Mouse (Mus musculus) testis, adult 2 months (tissue): Measurements from ENCODE around the gene Olfr1393. TPM values are rescaled to one million over a fixed set of nuclear protein-coding genes. Genes with fewer than 3 reads are reported as not detected.

ENCODE experiments used
- H3K27ac ChIP-seq: fragments of 200-500 bp; 2 replicates; pipeline ENCODE4 v1.5.1; 2012; ENCODE audit warnings: low read depth, low read length; ENCODE audit not compliant: control insufficient read depth, insufficient read depth
- H3K27me3 ChIP-seq: fragments of 200-500 bp; 2 replicates; pipeline ENCODE4 v1.6.1; 2012; ENCODE audit warnings: mild to moderate bottlenecking, low read length, moderate library complexity; ENCODE audit not compliant: control insufficient read depth, insufficient read depth
- H3K36me3 ChIP-seq: fragments of 200-500 bp; 2 replicates; pipeline ENCODE4 v1.6.1; 2012; ENCODE audit warnings: mild to moderate bottlenecking, low read length; ENCODE audit not compliant: control insufficient read depth, insufficient read depth
- H3K4me1 ChIP-seq: fragments of 200-500 bp; 2 replicates; pipeline ENCODE4 v1.6.1; 2012; ENCODE audit warnings: low read length; ENCODE audit not compliant: control insufficient read depth, insufficient read depth
- H3K4me3 ChIP-seq: fragments of 200-500 bp; 2 replicates; pipeline ENCODE4 v1.5.1; 2012; ENCODE audit warnings: low read depth, mild to moderate bottlenecking, low read length, moderate library complexity, mixed read lengths; ENCODE audit not compliant: control insufficient read depth
- CTCF ChIP-seq: fragments of 200-500 bp; IDR thresholded peaks from 2 replicates; pipeline ENCODE4 v1.5.1; 2012; ENCODE audit warnings: low read depth, mild to moderate bottlenecking, inconsistent platforms, low read length, moderate library complexity; ENCODE audit not compliant: control insufficient read depth, insufficient read depth, insufficient replicate concordance
- POLR2A ChIP-seq: fragments of 200-500 bp; IDR thresholded peaks from 2 replicates; pipeline ENCODE4 v1.6.1; 2012; ENCODE audit warnings: low read depth, mild to moderate bottlenecking, inconsistent platforms, low read length, moderate library complexity; ENCODE audit not compliant: control insufficient read depth
- polyA plus RNA-seq: library from polyadenylated mRNA; depleted of rRNA; stranded (reverse); fragments of >200 nt; gene quantifications from 2 replicates; pipeline ENCODE4 v1.2.3, GENCODE M21; 2012

Gene Olfr1393
- polyA plus RNA-seq, 1 experiment = 4.7 TPM

GRCm38 (mm10) chr11:49251380-49251761 lies 26.7 kb upstream of the Olfr1393 start:
- peaks cover 12% of the 10 kb centered on the region for H3K4me1 ChIP-seq
- H3K27me3 ChIP-seq = no peaks in the 10 kb centered on the region
- H3K4me3 ChIP-seq = no peak overlapping the region
- no peak for TF ChIP-seq CTCF
- TF ChIP-seq POLR2A = no peak
- H3K27ac ChIP-seq = no peak overlapping the region
- H3K36me3 ChIP-seq = no peaks in the 10 kb centered on the region

- Histone ChIP-seq H3K4me3 (no peak overlapping the region), H3K36me3 (no peaks in the 10 kb centered on the region), H3K27ac (no peak overlapping the region), H3K27me3 (no peaks in the 10 kb centered on the region), H3K4me1 (peaks cover 12% of the 10 kb centered on the region)
- no peak for TF ChIP-seq POLR2A
- TF ChIP-seq CTCF = no peak
Measured at GRCm38 (mm10) chr11:49252048-49252447, 26.1 kb upstream of the Olfr1393 start.

GRCm38 (mm10) chr11:49253035-49253434 lies 25.1 kb upstream of the Olfr1393 start:
- TF ChIP-seq POLR2A = no peak
- no peak for TF ChIP-seq CTCF
- H3K27ac ChIP-seq = no peak overlapping the region
- no peak overlapping the region for H3K4me3 ChIP-seq
- H3K4me1 ChIP-seq = peaks cover 12% of the 10 kb centered on the region
- H3K27me3 ChIP-seq = no peaks in the 10 kb centered on the region
- no peaks in the 10 kb centered on the region for H3K36me3 ChIP-seq

GRCm38 (mm10) chr11:49259296-49259695 lies 18.8 kb upstream of the Olfr1393 start:
- no peak overlapping the region for H3K27ac ChIP-seq
- no peak overlapping the region for H3K4me3 ChIP-seq
- H3K27me3 ChIP-seq = no peaks in the 10 kb centered on the region
- H3K36me3 ChIP-seq = no peaks in the 10 kb centered on the region
- peaks cover 5% of the 10 kb centered on the region for H3K4me1 ChIP-seq
- TF ChIP-seq CTCF = no peak
- TF ChIP-seq POLR2A = no peak

GRCm38 (mm10) chr11:49259829-49260228 lies 18.3 kb upstream of the Olfr1393 start:
- no peak overlapping the region for H3K4me3 ChIP-seq
- no peak for TF ChIP-seq POLR2A
- TF ChIP-seq CTCF = no peak
- H3K36me3 ChIP-seq = no peaks in the 10 kb centered on the region
- H3K27ac ChIP-seq = no peak overlapping the region
- H3K27me3 ChIP-seq = no peaks in the 10 kb centered on the region
- peaks cover 8% of the 10 kb centered on the region for H3K4me1 ChIP-seq

GRCm38 (mm10) chr11:49260598-49261312 lies 17.3 kb upstream of the Olfr1393 start:
- H3K27ac ChIP-seq = no peak overlapping the region
- TF ChIP-seq CTCF = no peak
- TF ChIP-seq POLR2A = no peak
- no peaks in the 10 kb centered on the region for H3K27me3 ChIP-seq
- H3K4me1 ChIP-seq = peaks cover 11% of the 10 kb centered on the region
- no peaks in the 10 kb centered on the region for H3K36me3 ChIP-seq
- H3K4me3 ChIP-seq = no peak overlapping the region

GRCm38 (mm10) chr11:49261313-49261855 lies 16.7 kb upstream of the Olfr1393 start:
- no peaks in the 10 kb centered on the region for H3K36me3 ChIP-seq
- H3K27ac ChIP-seq = no peak overlapping the region
- peaks cover 11% of the 10 kb centered on the region for H3K4me1 ChIP-seq
- no peaks in the 10 kb centered on the region for H3K27me3 ChIP-seq
- TF ChIP-seq POLR2A = no peak
- no peak for TF ChIP-seq CTCF
- H3K4me3 ChIP-seq = no peak overlapping the region; the same call in 1 of the 2 replicates

- H3K4me1 ChIP-seq = peaks cover 13% of the 10 kb centered on the region
- TF ChIP-seq CTCF (no peak), POLR2A (no peak)
- H3K36me3 ChIP-seq = no peaks in the 10 kb centered on the region
Measured at GRCm38 (mm10) chr11:49262286-49262685, 15.8 kb upstream of the Olfr1393 start.

More at GRCm38 (mm10) chr11:49262286-49262685, 15.8 kb upstream of the Olfr1393 start:
- Histone ChIP-seq H3K4me3 (peak overlapping the region; percentile 46), H3K27me3 (no peaks in the 10 kb centered on the region), H3K27ac (no peak overlapping the region)
